Mouse (Mus musculus) kidney, postnatal 0 days (tissue): ENCODE results near the gene Hsh2d. TPM values are rescaled to one million over a fixed set of nuclear protein-coding genes. Genes with fewer than 3 reads are reported as not detected.

Experiments
- ATAC-seq: fragments of 200-750 bp; cut with Nextera tagmentation; replicated peaks from 2 replicates; pipeline ENCODE4 v1.8.0; 2017; ENCODE audit warnings: low read depth, moderate number of reproducible peaks, moderate TSS enrichment, moderate library complexity; ENCODE audit not compliant: low FRiP score
- DNase-seq: peaks from one replicate; pipeline ENCODE4 v3.0.0-alpha.2; 2016; ENCODE audit warnings: low spot score
- H3K27ac ChIP-seq: fragments of 300-500 bp; sonication (generic); 2 replicates; pipeline ENCODE4 v1.5.1; 2014; ENCODE audit warnings: mild to moderate bottlenecking
- H3K27me3 ChIP-seq: fragments of 300-500 bp; sonication (generic); 2 replicates; pipeline ENCODE4 v1.6.1; 2014; ENCODE audit warnings: low read length, mixed read lengths; ENCODE audit not compliant: insufficient read depth
- H3K36me3 ChIP-seq: fragments of 300-500 bp; sonication (generic); 2 replicates; pipeline ENCODE4 v1.6.1; 2014; ENCODE audit warnings: low read length, mixed read lengths; ENCODE audit not compliant: insufficient read depth
- H3K4me1 ChIP-seq: fragments of 300-500 bp; sonication (generic); replicated peaks from 2 replicates; pipeline ENCODE4 v1.6.1; 2014; ENCODE audit warnings: antibody characterized with exemption, low read length, mixed read lengths; ENCODE audit not compliant: insufficient read depth
- H3K4me2 ChIP-seq: fragments of 300-500 bp; sonication (generic); 2 replicates; pipeline ENCODE4 v1.6.1; 2014; ENCODE audit warnings: mild to moderate bottlenecking, low read length, moderate library complexity, mixed read lengths
- H3K4me3 ChIP-seq: fragments of 300-500 bp; sonication (generic); replicated peaks from 2 replicates; pipeline ENCODE4 v1.5.1; 2014; ENCODE audit warnings: low read depth, low read length
- H3K9ac ChIP-seq: fragments of 300-500 bp; sonication (generic); 2 replicates; pipeline ENCODE4 v1.6.1; 2014; ENCODE audit warnings: low read depth, low read length
- H3K9me3 ChIP-seq: fragments of 300-500 bp; sonication (generic); replicated peaks from 2 replicates; pipeline ENCODE4 v1.6.1; 2016; ENCODE audit warnings: low read length, inconsistent platforms, mixed read lengths
- CTCF ChIP-seq: IDR thresholded peaks from 2 replicates; pipeline ENCODE4 v1.5.1; 2016; ENCODE audit warnings: antibody characterized with exemption, low read depth, mild to moderate bottlenecking, moderate library complexity
- WGBS: fragments of 180-500 bp; shearing (Covaris S2); extraction: QIAGEN DNeasy Blood & Tissue Kit; methylation state at CpG from one replicate; pipeline ENCODE4 v1.1.7; 2014; 5-methylcytosine and 5-hydroxymethylcytosine counted together
- polyA plus RNA-seq: library from polyadenylated mRNA; unstranded; fragments of >200 nt; fragmentation: Nextera tagmentation; extraction: Ambion mirVana; gene quantifications from 2 replicates; pipeline ENCODE4 v1.2.1, GENCODE M21; 2015

The Hsh2d gene
- polyA plus RNA-seq, 1 experiment from 2014 or later: 0.24 TPM

DNA sequence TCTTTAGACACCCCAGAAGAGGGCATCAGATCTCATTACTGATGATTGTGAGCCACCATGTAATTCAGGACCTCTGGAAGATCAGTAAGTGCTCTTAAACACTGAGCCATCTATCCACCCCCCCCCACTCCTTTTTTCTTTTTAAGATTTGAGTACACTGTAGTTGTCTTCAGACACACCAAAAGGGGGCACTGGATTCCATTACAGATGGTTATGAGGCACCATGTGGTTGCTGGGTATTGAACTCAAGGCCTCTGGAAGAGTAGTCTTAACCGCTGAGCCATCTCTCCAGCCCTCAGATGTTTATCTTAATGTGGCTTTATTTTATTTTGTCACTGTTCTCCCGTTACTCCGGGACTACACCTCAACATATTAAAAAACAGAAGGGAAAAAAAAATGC lies 29.4 kb upstream of the Hsh2d start:
- no peak for ATAC-seq
- TF ChIP-seq CTCF: no peak
- Histone ChIP-seq H3K27me3 (no peaks in the 10 kb centered on the region), H3K4me2 (peak overlapping the region; percentile 60), H3K27ac (no peak overlapping the region), H3K4me1 (peaks cover 15% of the 10 kb centered on the region; the same call in 1 of the 2 replicates), H3K9ac (peak overlapping the region; percentile 49; the same call in 1 of the 2 replicates), H3K9me3 (no peaks in the 10 kb centered on the region), H3K4me3 (peak overlapping the region; percentile 39; the same call in 1 of the 2 replicates), H3K36me3 (no peaks in the 10 kb centered on the region)
- no peak for DNase-seq
- WGBS: 64% methylated on average over 3 of the region's 3 CpGs

DNA sequence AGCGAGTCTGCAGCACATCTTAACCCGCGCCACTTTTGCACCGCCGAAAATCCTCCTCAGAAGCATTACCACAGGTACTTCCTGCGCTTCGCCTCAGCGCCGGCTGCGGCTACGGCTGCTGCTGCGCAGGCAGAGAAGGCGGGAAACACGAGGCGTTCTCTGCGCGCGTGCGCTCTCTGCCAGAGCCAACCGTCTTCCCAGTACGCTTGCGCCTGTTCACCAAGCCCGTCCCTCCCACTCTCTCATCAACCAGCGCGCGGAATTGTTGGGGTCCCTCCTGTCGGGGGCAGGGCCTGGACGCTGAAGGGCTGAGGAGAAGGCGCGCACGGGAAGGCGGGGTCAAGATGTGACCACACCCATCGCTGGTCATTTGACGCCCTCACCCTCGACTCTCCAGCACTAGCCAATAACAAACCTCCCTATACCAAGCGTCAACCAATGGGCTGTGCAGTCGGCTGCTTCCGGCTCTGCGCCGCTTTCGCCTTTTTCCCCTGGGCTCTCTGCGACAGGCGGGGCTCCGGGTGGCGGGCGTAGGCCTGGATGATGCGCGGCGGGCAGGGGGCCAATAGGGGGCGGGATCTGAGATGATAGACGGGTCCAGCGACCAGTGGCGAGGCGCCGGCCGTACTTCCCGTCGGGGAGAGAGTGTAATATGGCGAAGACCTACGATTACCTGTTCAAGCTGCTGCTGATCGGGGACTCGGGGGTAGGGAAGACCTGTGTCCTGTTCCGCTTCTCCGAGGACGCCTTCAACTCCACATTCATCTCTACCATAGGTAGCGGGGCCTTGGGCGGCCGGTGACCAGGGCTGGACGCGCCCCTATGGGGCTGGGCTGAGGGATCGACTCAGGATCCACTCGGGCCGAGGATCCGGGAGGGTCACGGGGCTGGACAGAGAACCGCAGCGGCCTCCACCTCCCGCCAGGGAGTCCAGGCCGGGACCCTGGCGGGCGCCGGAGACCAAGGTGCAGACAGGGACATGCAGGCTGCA lies 28.4 kb upstream of the Hsh2d start, which contains the start of gene Rab8a:
Rab8a (plus strand) TSS at position 494 of the 991 bp plus-strand sequence.
- no peaks in the 10 kb centered on the region for H3K9me3 ChIP-seq
- ATAC-seq (peak; percentile 99), DNase-seq (peak; percentile 100)
- no peaks in the 10 kb centered on the region for H3K36me3 ChIP-seq
- peak within 1 kb of the TSS; percentile 93 for H3K4me2 ChIP-seq
- H3K27me3 ChIP-seq: no peaks in the 10 kb centered on the region
- TF ChIP-seq CTCF: peak; percentile 28; the same call in 1 of the 2 replicates
- peak within 1 kb of the TSS; percentile 84 for H3K27ac ChIP-seq
- under 1% methylated on average over 82 of the region's 82 CpGs for WGBS
- H3K4me1 ChIP-seq: peaks cover 15% of the 10 kb centered on the region; the same call in 1 of the 2 replicates
- peak within 1 kb of the TSS; percentile 93 for H3K4me3 ChIP-seq
- H3K9ac ChIP-seq: peak within 1 kb of the TSS; percentile 96

GRCm38 (mm10) chr8:72162821-72163220 lies 26.6 kb upstream of the Hsh2d start:
- no peaks in the 10 kb centered on the region for H3K9me3 ChIP-seq
- no peak for TF ChIP-seq CTCF
- 0 out of 2 replicates have a peak, but pooled peaks cover 2% of the 10 kb centered on the region for H3K36me3 ChIP-seq
- no peak overlapping the region for H3K4me3 ChIP-seq
- H3K27ac ChIP-seq: no peak overlapping the region
- peak overlapping the region; percentile 93; the same call in 1 of the 2 replicates for H3K4me2 ChIP-seq
- H3K9ac ChIP-seq: no peak overlapping the region
- H3K27me3 ChIP-seq: no peaks in the 10 kb centered on the region
- DNase-seq (no peak), ATAC-seq (no peak)
- peaks cover 15% of the 10 kb centered on the region; the same call in 1 of the 2 replicates for H3K4me1 ChIP-seq

DNA sequence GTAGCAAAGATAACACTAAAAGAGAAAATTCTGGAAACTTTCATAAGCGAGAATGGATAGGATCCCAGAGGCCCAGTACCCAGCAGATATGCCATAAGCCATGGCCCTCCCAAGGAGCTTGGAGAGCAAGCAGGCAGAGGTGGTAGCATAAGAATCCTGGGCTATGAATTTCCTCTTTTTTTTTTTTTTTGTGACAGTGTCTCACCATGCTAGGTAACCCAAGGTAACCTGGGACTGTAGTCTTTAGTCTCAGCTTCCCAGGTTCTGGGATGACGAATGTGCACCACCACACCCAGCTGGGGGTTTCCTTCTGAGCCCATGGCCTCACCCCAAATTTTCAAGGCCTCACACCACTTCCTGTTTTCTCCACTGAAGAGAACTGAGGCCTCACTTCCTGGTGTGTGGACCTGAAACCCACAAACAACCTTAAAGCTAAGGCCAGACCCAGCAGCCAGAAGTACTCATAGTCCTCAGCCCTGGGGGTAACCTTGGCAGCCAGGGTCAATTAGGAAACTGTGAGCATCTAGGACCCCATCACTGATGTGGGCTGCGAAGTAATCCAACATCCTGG lies 20.3 kb upstream of the Hsh2d start:
- no peak overlapping the region for H3K4me3 ChIP-seq
- DNase-seq (no peak), ATAC-seq (no peak)
- WGBS: 88% methylated on average over 3 of the region's 3 CpGs
- no peak for TF ChIP-seq CTCF
- H3K4me1 ChIP-seq: no peaks in the 10 kb centered on the region
- H3K27ac ChIP-seq: no peak overlapping the region; the same call in 1 of the 2 replicates
- peaks cover 55% of the 10 kb centered on the region for H3K36me3 ChIP-seq
- no peak overlapping the region for H3K4me2 ChIP-seq
- H3K27me3 ChIP-seq: no peaks in the 10 kb centered on the region
- H3K9me3 ChIP-seq: no peaks in the 10 kb centered on the region
- no peak overlapping the region for H3K9ac ChIP-seq

GRCm38 (mm10) chr8:72169681-72170249 lies 19.7 kb upstream of the Hsh2d start:
- H3K4me1 ChIP-seq: no peaks in the 10 kb centered on the region
- no peaks in the 10 kb centered on the region for H3K27me3 ChIP-seq
- no peak overlapping the region for H3K4me2 ChIP-seq
- DNase-seq (no peak), ATAC-seq (peak; percentile 76)
- no peak overlapping the region for H3K4me3 ChIP-seq
- no peak for TF ChIP-seq CTCF
- no peaks in the 10 kb centered on the region for H3K9me3 ChIP-seq
- WGBS: 73% methylated on average over 3 of the region's 3 CpGs
- peaks cover 61% of the 10 kb centered on the region for H3K36me3 ChIP-seq
- no peak overlapping the region for H3K9ac ChIP-seq
- H3K27ac ChIP-seq: no peak overlapping the region; the same call in 1 of the 2 replicates
